Mouse (Mus musculus): ENCODE data around the gene Cyb5b. TPM values are rescaled to one million over a fixed set of nuclear protein-coding genes. Genes with fewer than 3 reads are reported as not detected.
"Not testable (repeated sequence)": the region's sequence is repeated elsewhere in the genome, so short reads cannot be mapped to it uniquely, and the experiment has no call there.

The Cyb5b gene
- total RNA-seq, 2 experiments from 2014 or later = 88.3 to 91.7 TPM

- intact Hi-C loops (cut with DNase I) = no loop called here
- no peak for DNase-seq (ENCODE audit: low spot score in 2 of 2)
Measured at GRCm38 (mm10) chr8:107209185-107209584, 58.7 kb downstream of the Cyb5b start.

DNA sequence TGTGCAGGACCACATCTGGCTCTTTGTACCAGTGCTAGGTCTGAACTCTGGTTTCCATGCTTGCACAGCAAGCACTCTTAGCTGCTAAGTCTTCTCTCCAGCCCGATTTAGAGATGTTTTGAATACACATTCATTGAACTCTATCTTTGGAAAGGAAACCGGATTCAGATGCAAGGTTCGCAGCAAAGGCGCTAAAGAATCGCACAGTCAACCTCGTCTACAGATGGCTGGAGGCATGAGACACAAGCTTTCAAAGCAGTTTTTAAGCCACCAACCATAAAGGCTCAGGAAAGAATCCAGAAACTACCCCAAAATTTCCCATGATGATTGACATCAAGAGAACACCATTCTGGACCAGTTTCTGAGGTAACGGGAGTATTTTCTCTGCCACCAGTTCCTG is 61.6 kb downstream of the Cyb5b start:
- DNase-seq (ENCODE audit: low spot score in 2 of 2) = peak; percentile 13 to 15
- intact Hi-C loops (cut with DNase I) = no loop called here

- intact Hi-C loops (cut with DNase I) = not testable (repeated sequence)
Measured at GRCm38 (mm10) chr8:107217230-107217629, 66.8 kb downstream of the Cyb5b start.

DNA sequence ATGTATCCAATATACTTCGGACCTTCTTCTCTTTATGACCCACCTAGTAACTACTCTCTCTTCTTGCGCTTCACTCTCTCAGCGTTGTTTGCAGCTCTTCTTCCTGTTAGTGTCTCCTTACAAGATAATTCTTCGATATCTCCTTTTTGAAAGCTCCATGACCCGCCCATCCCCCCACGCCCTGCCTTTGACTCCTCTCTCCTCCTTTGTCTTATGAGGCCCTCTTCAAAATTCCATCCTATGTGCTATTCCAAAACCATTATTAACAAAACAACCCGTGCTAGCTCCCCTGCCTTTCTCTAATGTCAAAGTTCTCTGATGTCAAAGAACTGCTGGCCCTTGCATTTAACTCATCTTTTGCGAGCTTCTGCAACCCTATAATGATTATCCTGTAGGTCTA is 67.7 kb downstream of the Cyb5b start:
- intact Hi-C loops (cut with DNase I) = no loop called here
- DNase-seq (ENCODE audit: low spot score in 2 of 2) = no peak

More at GRCm38 (mm10) chr8:107217230-107217629, 66.8 kb downstream of the Cyb5b start:
- not testable (repeated sequence) for DNase-seq (ENCODE audit: low spot score in 2 of 2)

DNA sequence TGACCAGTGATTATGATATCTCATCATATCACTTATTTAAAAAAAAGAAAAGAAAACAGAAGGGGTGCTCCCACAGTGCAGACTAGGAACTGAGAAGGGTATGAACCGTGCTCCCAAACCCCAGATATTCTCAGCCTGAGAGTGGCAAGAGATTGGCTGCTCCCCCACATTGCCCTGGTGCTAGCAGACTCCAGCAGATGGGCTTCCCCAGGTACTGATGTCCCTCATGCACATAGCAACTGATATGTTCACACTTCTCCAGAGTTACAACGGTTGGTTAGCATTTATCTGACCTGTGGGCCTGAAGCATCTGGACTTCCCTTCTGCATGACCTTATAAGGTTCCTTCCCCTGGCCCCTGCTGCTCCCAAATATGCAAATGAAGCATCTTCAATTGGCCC is 68.6 kb downstream of the Cyb5b start:
- no peak for DNase-seq (ENCODE audit: low spot score in 2 of 2)
- intact Hi-C loops (cut with DNase I) = no loop called here

DNA sequence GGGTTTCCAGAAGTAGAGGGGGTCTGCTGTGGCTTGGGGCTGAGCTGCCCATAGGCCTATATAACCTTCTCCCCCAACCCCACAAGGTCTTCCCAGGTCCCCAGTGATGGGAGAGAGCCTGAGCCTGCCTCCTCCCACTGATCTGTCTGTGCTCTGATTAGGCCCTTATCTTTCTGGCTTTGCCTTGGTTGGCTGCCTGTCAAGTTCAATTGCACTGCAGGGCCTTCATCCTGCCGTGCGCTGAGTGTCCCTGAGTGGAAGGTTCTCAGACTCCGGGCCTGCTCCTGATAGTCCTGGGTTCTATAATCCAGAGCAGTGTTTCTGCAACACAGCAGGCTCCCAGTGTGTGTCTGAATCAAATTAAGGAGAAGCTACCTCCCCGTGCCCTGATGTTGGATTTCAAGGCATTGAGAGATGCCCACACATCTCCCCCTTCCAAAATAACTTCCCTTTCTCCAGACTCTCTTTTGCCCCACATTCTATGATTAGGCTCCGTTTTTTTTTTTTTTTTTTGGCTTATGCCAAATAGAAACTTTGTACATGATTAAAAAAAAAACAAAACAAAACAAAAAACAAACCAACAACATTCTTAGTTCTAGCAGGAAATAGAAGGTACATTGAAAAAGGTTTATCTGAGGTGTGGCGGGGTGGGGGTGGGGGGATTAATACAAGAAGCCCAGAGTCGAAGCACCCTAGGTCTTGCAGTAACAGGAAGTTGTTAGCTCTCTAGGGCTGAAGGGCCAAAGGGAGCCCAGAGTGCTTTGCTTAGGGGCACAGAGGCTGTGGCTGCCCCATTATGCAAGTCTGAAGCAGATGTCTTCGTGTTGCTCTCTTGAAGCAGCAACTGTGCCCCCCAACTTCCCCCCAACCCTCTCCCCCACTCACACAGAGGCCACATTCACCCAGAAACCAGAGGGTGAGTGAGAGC is 71.7 kb downstream of the Cyb5b start:
- no peak for DNase-seq (ENCODE audit: low spot score in 2 of 2)
- intact Hi-C loops (cut with DNase I) = no loop called here

GRCm38 (mm10) chr8:107226183-107226582 is 75.7 kb downstream of the Cyb5b start:
- intact Hi-C loops (cut with DNase I) = no loop called here

GRCm38 (mm10) chr8:107227011-107227626 is 76.7 kb downstream of the Cyb5b start:
- intact Hi-C loops (cut with DNase I) = no loop called here
- no peak for DNase-seq (ENCODE audit: low spot score in 2 of 2)

More at GRCm38 (mm10) chr8:107226183-107226582, 75.7 kb downstream of the Cyb5b start:
- no peak for DNase-seq (ENCODE audit: low spot score in 2 of 2)

DNA sequence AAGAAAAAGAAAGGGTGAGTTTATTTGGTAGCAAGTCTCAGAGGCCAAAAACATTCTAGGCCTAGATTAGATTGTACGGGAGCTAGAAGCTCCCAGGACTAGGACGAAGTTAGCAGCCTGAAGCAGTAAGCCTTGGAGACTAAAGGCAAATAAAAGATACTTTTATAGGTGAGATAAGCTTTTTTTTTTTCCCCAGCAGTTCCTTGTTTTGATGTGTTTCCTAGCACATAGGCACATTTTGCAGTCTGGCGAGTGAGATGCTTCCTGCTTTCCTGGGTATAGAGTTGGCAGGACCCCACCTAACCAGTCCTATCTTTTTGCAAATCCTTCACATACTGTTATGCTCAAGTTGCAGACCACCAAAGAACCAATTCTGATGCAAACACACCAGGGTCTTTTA is 82.8 kb downstream of the Cyb5b start:
- intact Hi-C loops (cut with DNase I) = no loop called here

GRCm38 (mm10) chr8:107233718-107234117 is 83.3 kb downstream of the Cyb5b start:
- DNase-seq (ENCODE audit: low spot score in 2 of 2) = no peak
- intact Hi-C loops (cut with DNase I) = no loop called here

More for the DNA sequence above, 82.8 kb downstream of the Cyb5b start:
- DNase-seq (ENCODE audit: low spot score in 2 of 2) = no peak

Other genes starting within 250 kb of the Cyb5b start
- gene Sntb2, start 214.9 kb upstream of the Cyb5b start, total RNA-seq (2021) = 10 to 100 TPM; 13.7 to 17.0 TPM
- gene Vps4a, start 119.4 kb upstream of the Cyb5b start, total RNA-seq (2021) = 100 to 1,000 TPM; 114 to 119 TPM
- 10 to 100 TPM; 26.6 to 29.3 TPM for gene Pdf, start 102.0 kb upstream of the Cyb5b start, total RNA-seq (2021)
- 10 to 100 TPM; 27.2 to 27.8 TPM for gene Cog8, start 94.0 kb upstream of the Cyb5b start, total RNA-seq (2021)
- 10 to 100 TPM; 42.2 to 43.8 TPM for gene Nip7, start 93.8 kb upstream of the Cyb5b start, total RNA-seq (2021)
- not detected for gene Tmed6, start 85.0 kb upstream of the Cyb5b start, total RNA-seq (2021)
- 10 to 100 TPM; 37.9 to 38.3 TPM for gene Terf2, start 54.1 kb upstream of the Cyb5b start, total RNA-seq (2021)
- 10 to 100 TPM; 46.3 to 60.9 TPM for gene Nfat5, start 142.8 kb downstream of the Cyb5b start, total RNA-seq (2021)

Data from left cerebral cortex, postnatal 36 days (tissue).